Mouse (Mus musculus) CD8-positive naive resting alpha-beta T cell, adult 2 months (primary cell): ENCODE results near the gene Clcn2.

Experiments used
- DNase-seq, 2 experiments: peaks; one replicate each; pipeline ENCODE4 v3.0.0; 2022; ENCODE audit warnings: low read depth in 2 of 2, low spot score in 2 of 2

Gene Clcn2

DNA sequence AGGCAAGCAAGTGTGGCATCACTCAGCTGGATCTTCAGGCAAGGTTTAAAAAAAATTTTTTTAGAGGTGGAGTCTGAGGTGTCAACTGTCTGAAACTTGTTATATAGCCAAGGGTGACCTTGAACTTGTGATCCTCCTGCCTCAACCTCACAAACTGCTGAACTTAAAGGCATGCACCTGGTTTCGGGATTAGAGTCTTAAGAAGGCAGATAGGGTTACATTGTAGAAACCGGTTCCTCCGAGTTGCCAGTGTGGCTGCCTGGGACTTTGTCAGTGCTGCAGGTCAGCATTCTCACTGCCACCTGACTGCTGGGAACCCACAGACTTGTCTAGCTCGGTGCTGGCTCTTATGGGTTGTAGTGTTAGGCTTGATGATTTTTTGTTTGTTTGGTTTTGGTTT, 5.7 kb upstream of the Clcn2 start:
- no peak for DNase-seq

GRCm38 (mm10) chr16:20722736-20723135, 5.2 kb upstream of the Clcn2 start:
- no peak for DNase-seq

- DNase-seq: no peak
Observed at GRCm38 (mm10) chr16:20721808-20722207, 4.3 kb upstream of the Clcn2 start.

DNA sequence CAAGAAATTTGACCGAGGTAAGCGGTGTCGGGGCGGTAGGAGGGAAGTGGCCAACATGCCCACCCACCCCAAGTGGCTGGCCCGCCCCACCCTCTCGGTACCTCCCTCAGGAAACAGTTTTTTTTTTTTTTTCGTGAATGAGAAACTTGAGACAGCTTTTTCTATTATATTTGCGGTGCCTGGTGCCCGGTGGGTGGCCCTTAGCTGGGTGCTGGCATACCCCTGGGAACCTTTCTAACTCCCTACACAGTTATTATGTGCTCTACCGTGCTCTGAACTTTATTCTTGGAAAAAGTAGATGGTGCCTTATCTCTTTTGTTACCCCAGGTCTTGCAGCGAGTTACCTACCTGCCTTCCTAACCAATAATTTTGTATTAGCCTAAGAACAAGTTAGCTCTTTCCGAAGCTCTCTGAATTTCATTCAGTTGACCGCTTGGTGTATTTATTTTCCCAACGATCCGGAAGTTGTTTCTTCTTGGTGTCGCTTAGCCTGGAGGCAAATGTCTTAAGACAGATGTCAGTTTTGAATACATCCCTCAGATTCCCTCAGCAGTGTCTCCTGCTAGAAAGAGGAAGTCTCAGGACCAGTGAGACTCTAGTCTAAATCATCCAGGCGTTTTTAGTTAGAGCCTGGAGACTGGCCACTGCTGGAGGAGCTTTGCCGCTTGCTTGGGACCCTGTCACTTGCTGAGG, 578 bp upstream of the Clcn2 start:
- no peak for DNase-seq

- no peak for DNase-seq
Observed at GRCm38 (mm10) chr16:20716841-20717180, 735 bp downstream of the Clcn2 start.

DNA sequence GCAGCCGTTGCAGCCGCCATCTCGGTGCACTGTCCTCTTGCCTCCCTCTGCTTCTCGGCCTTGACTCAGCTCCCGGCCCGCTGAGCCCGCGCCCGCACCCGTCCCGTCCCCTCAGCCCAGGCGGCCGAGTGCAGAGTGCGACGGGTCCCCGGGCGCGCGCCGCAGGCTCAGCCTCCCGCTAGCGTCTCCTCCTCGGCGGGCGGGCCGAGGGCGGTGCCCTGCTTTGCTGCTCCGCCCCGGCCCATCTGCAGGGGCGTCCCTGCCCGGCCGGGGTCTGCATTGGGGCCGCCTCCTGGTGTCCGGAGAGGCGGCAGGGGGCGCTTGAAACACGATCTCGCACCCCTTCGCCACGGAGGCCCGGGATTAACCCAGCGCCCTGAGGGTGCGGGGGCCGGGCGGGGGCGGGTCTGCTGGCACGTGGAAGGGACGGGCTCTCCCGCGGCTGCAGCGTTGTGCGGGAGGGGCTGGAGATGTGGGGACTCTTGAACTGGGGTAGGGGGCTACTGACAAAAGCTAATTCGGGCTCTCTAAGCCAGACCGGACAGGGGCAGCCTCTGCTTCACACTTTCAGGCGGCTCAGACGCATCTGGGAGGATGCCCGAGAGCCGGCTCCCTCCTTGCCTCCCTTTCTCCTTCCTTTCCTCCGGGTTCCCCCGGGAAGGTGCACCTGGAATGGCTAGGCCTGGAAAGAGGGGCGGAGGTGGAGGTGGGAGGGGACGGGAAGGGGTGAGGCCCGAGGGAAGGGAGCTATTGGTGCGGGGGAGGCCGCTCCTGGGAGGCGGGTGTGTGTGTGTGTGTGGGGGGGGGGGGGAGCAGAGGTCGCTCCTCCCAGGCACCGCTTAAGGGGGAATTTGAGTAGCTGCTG, 1.3 kb downstream of the Clcn2 start:
- peak; percentile 28 to 47 for DNase-seq

GRCm38 (mm10) chr16:20715566-20715965, 2.0 kb downstream of the Clcn2 start:
- no peak for DNase-seq

DNA sequence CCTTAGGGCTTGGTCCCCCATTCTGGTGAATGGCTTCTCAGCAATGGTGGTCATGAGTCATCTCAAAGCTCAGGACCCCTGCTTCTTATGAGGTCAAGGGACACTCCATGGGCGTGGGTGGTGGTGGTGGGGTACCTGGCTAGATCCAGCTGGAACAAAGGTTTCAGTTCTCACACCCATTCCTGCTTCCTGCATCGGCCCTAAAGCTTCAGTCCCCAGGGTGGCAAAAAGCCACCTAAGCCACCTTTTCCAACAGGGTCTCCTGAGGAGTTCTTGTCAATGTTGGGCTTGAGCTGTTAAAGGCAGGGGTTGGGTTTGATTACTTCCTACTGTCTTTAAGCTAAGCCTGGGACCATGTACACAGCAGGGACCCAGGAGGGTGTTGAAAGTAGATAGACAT, 2.4 kb downstream of the Clcn2 start:
- no peak for DNase-seq

- no peak for DNase-seq
Observed at GRCm38 (mm10) chr16:20714307-20715080, 3.1 kb downstream of the Clcn2 start.

DNA sequence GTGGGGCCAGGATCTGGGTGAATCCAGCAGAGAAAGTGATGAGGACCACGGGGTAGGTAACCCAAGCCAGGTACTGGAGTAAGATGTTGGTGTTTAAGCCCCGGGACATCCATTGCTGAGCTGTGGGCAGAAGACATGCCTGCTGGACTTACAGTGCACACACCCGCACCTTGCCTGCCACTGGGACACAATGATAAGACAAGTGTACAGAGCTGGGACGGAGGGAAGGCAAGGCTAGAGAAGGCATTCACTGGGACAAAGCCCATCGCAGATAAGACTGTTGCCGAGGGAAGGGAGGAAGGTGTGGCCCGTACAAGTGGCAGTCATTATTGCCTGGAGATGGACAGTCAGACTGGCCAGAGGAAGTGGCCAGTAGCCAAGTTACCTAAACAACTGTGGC, 4.7 kb downstream of the Clcn2 start:
- no peak for DNase-seq

DNA sequence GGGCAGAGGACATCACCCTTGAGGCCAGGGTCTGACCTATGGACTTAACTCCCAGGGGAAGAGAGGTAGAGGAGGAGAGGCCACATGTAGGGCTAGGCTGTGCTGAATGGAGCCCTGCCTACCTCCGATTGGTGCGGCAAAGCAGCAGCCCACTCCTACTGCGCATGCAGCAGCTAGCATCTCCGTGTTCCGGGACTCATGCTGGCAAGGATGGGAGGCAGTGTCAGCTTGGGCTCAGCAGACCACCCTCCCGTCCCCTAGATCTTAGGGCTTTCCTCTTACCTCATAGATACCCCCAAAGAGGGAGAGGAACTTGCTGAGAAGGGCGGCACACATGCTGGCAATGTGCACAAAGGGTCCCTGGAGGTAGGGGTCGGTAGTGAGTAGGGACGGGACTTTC, 5.4 kb downstream of the Clcn2 start:
- DNase-seq: no peak

DNA sequence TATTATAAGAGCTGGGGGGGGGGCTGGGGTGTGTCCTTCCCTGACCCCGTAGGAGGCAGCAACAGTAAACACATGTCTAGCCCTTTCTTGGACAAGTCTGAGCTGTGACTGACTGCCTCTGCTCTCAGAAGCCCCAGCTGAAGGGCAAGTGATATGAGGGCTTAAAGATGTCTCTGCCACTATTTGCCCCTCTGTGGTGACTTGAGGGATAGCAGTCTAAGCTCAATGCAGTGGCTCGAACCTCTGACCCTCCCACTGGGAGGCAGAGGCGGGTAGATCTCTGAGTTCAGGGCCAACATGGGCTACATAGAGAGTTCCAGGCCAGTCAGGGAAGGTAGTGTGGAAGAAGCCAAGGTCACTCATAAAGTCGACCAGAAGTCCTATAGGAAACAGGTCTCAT, 6.7 kb downstream of the Clcn2 start:
- no peak for DNase-seq

GRCm38 (mm10) chr16:20710370-20710769, 7.2 kb downstream of the Clcn2 start:
- DNase-seq: no peak

- DNase-seq: peak in 1 of 2 experiments; percentile 47
Observed at GRCm38 (mm10) chr16:20708939-20709734, 8.4 kb downstream of the Clcn2 start.

GRCm38 (mm10) chr16:20708220-20708938, 9.2 kb downstream of the Clcn2 start:
- no peak for DNase-seq

- no peak for DNase-seq
Observed at GRCm38 (mm10) chr16:20706407-20707055, 11.0 kb downstream of the Clcn2 start.

DNA sequence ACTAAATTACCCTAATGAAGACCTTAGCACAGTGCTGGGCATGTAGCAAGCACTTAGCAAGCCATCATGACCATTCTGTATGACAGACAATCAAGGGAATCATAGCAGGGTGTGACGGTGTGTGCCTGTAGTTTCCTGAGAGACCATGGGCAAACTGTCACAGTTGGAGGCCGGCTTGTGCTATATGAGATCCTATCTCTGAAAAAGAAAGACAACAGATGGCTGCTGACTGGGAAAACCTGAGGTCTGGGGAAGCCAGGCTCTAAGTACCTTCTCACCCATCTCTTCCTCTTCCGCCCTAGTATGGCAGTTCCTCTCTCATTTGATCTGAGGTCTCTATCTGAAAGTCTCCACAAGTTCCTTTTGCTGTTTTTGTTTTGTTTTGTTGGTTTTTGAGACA, 11.8 kb downstream of the Clcn2 start:
- no peak for DNase-seq

DNA sequence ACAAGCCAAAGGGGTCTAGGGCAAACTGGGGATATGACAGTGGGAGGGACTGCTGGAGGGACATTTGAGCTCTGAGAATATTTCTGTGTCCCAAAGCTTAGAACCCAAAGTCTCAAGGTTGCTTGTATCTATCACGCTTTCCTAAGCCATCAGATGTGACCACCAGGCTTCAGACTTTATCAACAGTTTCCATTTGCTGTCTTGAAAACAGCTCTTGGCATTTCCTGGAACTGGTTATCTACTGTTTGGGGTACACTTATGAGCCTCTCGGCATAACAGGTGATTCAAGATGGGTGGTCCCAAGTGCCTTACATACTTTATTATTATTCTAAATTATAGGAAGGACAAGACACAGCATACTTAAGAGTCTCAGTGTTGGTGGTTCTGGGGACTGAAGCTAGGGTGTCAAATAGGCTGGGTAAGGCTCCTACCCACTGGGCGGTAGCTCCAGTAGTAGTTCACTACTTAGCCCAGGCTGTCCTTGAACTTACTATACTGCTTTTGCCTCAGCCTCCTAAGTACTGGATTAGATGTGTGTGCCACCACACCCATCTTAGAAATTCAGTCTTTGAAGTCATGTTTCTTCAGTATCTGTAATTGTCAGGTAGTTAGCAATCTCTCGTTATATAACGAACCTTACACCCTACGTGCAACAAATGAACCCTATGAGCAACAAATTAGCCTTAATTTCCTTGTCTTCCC, 13.7 kb downstream of the Clcn2 start:
- DNase-seq: no peak

DNA sequence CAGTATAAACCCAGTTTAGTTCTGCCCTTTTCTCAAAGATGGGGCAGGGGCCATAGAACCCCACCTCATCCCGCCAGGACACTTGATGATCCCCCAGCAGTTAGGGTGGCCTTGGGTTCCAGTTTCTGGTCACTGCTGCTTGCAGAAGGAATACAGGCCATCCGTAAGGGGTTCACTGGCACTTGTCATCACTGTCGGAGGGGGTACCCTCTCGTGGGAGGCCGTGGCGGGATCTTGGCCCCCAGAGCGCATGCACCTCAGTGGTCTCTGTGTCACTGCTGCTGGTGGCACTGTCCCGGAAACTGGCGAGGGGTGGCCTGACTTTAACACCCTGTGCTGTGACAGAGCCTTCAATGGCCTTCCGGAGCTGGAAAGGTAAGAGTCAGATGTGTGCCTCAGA, 14.5 kb downstream of the Clcn2 start:
- DNase-seq: no peak
